Mouse (Mus musculus) midbrain, postnatal 0 days (tissue): ENCODE results near the gene Mfsd14a. TPM values are rescaled to one million over a fixed set of nuclear protein-coding genes. Genes with fewer than 3 reads are reported as not detected.

Experiments used
- ATAC-seq: fragments of 200-750 bp; cut with Nextera tagmentation; 2 replicates; pipeline ENCODE4 v1.8.0; 2017; ENCODE audit warnings: moderate number of reproducible peaks, mild to moderate bottlenecking, moderate TSS enrichment, moderate library complexity; ENCODE audit not compliant: low FRiP score
- DNase-seq: peaks from one replicate; pipeline ENCODE4 v3.0.0-alpha.2; 2015; ENCODE audit warnings: low spot score
- H3K27ac ChIP-seq: fragments of 300-500 bp; sonication (generic); 2 replicates; pipeline ENCODE4 v1.5.1; 2014; ENCODE audit warnings: low read depth, mild to moderate bottlenecking, low read length, mixed read lengths
- H3K27me3 ChIP-seq: fragments of 300-500 bp; sonication (generic); 2 replicates; pipeline ENCODE4 v1.6.1; 2014; ENCODE audit warnings: low read length, control low read depth, mixed read lengths; ENCODE audit not compliant: insufficient read depth
- H3K36me3 ChIP-seq: fragments of 300-500 bp; sonication (generic); 2 replicates; pipeline ENCODE4 v1.6.1; 2014; ENCODE audit warnings: low read length, control low read depth, mixed read lengths; ENCODE audit not compliant: insufficient read depth
- H3K4me1 ChIP-seq: fragments of 300-500 bp; sonication (generic); 2 replicates; pipeline ENCODE4 v1.6.1; 2014; ENCODE audit warnings: mild to moderate bottlenecking, control low read depth, antibody characterized with exemption, low read length, mixed read lengths; ENCODE audit not compliant: insufficient read depth
- H3K4me2 ChIP-seq: fragments of 300-500 bp; sonication (generic); 2 replicates; pipeline ENCODE4 v1.6.1; 2014; ENCODE audit warnings: low read depth, mild to moderate bottlenecking, low read length, mixed read lengths; ENCODE audit not compliant: poor library complexity, severe bottlenecking
- H3K4me3 ChIP-seq: fragments of 300-500 bp; sonication (generic); 2 replicates; pipeline ENCODE4 v1.5.1; 2014; ENCODE audit warnings: low read depth, mild to moderate bottlenecking, low read length, moderate library complexity
- H3K9ac ChIP-seq: fragments of 300-500 bp; sonication (generic); replicated peaks from 2 replicates; pipeline ENCODE4 v1.6.1; 2014; ENCODE audit warnings: mild to moderate bottlenecking, low read length, moderate library complexity, mixed read lengths; ENCODE audit not compliant: poor library complexity, severe bottlenecking
- H3K9me3 ChIP-seq: fragments of 300-500 bp; sonication (generic); 2 replicates; pipeline ENCODE4 v1.6.1; 2016; ENCODE audit warnings: low read length, control low read depth
- CTCF ChIP-seq: IDR thresholded peaks from 2 replicates; pipeline ENCODE4 v1.5.1; 2016; ENCODE audit warnings: antibody characterized with exemption, mild to moderate bottlenecking
- WGBS: fragments of 180-500 bp; shearing (Covaris S2); extraction: QIAGEN DNeasy Blood & Tissue Kit; methylation state at CpG from one replicate; pipeline ENCODE4 v1.1.7; 2014; 5-methylcytosine and 5-hydroxymethylcytosine counted together
- polyA plus RNA-seq: library from polyadenylated mRNA; unstranded; fragments of >200 nt; fragmentation: Nextera tagmentation; extraction: Ambion mirVana; gene quantifications from 2 replicates; pipeline ENCODE4 v1.2.1, GENCODE M21; 2015
- total RNA-seq: library from RNA; depleted of rRNA; stranded (reverse); fragments of >200 nt; gene quantifications from 2 replicates; pipeline ENCODE4 v1.2.3, GENCODE M21; 2014

Gene Mfsd14a
- total and polyA plus RNA-seq, 2 experiments from 2014 or later = 50.6 to 51.1 TPM

DNA sequence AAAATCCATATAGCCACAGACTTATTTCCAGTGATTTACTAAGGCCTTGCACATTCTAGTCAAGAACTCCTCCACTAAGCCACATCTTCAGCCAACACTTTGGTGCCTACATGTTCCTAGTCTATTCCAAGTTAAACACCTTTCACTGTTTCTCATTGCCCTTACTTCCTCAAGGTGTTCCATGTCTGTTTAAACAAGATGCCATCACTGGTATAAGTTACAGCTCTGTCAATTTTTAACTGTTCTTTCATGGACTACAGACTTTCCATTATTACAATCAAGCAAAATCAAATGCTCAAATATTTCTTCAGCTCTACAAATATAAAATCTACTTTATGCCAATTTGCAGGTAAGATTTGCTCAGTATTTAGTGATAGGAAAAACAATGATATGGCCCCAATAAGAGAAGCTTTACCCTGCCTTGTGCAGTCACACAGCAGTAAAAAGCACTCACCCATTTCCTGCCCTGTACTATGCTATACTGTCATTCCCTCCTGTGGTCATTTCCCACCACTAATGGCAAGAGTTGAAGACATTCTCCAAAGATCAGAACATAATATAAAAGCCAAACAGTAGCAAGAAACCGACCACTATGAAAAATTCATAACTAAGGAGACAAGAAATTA lies 40.3 kb upstream of the Mfsd14a start:
- Histone ChIP-seq H3K4me3 (no peak overlapping the region), H3K4me1 (no peaks in the 10 kb centered on the region), H3K4me2 (no peak overlapping the region), H3K27me3 (no peaks in the 10 kb centered on the region), H3K9ac (no peak overlapping the region), H3K36me3 (peaks cover 2% of the 10 kb centered on the region; the same call in 1 of the 2 replicates), H3K9me3 (no peaks in the 10 kb centered on the region), H3K27ac (no peak overlapping the region)
- 97% methylated on average over 1 of the region's 1 CpGs for WGBS
- TF ChIP-seq CTCF = no peak
- no peak for ATAC-seq
- no peak for DNase-seq

DNA sequence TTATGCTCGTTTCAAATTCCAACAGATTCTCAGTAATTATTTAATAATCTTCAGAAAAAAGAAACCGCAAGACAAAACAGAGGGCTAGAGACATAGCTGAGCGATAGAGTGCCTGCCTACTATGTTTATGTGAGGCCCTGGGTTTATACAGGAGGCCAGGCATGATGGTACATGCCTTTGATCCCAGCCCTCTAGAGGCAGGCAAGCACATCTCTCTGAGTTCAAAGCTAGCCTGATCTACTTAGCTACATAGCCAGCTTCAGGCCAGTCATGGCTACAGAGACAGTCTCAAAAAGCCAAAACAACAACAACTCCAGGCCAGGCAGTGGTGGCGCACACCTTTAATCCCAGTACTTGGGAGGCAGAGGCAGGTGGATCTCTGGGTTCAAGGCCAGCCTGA lies 39.1 kb upstream of the Mfsd14a start:
- no peak overlapping the region for H3K27ac ChIP-seq
- no peak overlapping the region for H3K4me2 ChIP-seq
- no peak for TF ChIP-seq CTCF
- no peak overlapping the region for H3K9ac ChIP-seq
- WGBS = 95% methylated on average over 4 of the region's 4 CpGs
- no peak for DNase-seq
- H3K9me3 ChIP-seq = no peaks in the 10 kb centered on the region
- peaks cover 2% of the 10 kb centered on the region; the same call in 1 of the 2 replicates for H3K36me3 ChIP-seq
- H3K27me3 ChIP-seq = no peaks in the 10 kb centered on the region
- H3K4me3 ChIP-seq = no peak overlapping the region
- H3K4me1 ChIP-seq = no peaks in the 10 kb centered on the region
- no peak for ATAC-seq

DNA sequence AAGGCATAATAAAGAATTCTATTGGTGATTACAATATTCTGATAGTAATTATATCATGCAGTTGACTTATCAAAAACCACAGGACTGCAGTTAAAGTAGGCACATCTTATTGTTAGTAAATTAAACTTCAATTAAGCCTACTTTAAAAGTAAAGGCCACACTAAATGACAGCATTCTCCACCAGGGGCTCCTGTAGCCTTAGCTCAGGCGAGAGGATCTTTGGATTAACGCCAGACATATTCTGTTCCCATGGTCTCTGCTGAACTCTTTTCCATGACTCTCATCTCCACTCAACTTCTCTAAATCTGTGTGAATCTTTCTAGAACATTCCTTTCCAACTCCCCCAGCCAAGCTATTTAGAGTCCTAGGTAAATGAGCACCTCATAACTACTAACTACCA lies 36.3 kb upstream of the Mfsd14a start:
- no peak overlapping the region for H3K9ac ChIP-seq
- peaks cover 2% of the 10 kb centered on the region; the same call in 1 of the 2 replicates for H3K36me3 ChIP-seq
- no peaks in the 10 kb centered on the region for H3K27me3 ChIP-seq
- no peak for ATAC-seq
- no peaks in the 10 kb centered on the region for H3K4me1 ChIP-seq
- TF ChIP-seq CTCF = peak; percentile 20; the same call in 1 of the 2 replicates
- DNase-seq = peak; percentile 37
- H3K4me2 ChIP-seq = no peak overlapping the region
- H3K27ac ChIP-seq = no peak overlapping the region
- H3K9me3 ChIP-seq = no peaks in the 10 kb centered on the region
- WGBS = 60% methylated on average over 2 of the region's 2 CpGs
- no peak overlapping the region for H3K4me3 ChIP-seq

DNA sequence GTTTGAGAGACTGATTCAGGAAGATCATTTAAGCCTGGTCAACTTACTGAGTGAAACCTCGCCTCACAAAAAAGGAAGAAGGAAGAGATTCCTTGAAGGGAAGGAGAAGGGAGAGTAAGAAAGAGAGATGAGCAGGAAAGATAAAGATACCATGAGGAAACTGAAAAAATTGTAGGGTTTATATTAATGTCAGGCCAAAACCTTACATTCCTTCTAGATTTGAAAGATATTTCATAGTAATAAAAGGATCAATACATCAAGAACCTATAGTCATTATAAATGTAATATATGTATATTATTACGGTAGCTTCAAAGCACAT lies 33.1 kb upstream of the Mfsd14a start:
- 92% methylated on average over 2 of the region's 2 CpGs for WGBS
- no peak for ATAC-seq

DNA sequence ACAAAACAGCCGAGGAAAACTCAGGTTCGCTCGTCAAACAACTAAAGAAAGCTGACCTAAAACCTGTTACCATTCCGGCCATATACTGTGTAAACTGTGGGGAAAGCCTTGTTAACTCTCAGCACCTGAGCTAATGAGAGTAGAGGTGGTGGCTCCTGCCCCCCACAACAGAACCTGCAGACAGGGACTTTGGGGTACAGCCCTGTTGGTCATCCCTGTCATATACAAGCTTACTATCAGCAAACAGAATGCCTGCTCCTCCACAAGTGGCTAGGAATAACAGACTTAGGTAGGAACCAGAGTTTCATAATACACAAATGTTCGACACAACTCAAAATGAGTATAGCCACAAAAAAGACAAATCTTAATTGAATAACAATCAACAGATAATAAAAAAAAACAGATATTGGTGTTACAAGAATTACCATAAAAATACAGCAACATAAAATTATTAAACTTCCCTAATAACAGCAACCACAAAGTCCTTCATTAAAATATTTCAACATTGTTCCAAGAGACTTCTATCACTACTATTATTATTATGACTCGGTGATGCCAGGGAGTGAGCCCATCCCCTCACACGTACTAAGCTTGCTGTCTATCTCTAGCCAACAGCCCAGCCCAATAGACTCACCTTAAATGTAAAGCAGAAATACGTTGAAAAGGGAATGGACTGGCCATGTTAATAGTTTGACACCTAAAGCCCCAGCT lies 32.6 kb upstream of the Mfsd14a start:
- DNase-seq (no peak), ATAC-seq (no peak)
- no peak overlapping the region for H3K9ac ChIP-seq
- WGBS = 94% methylated on average over 8 of the region's 8 CpGs
- H3K27ac ChIP-seq = no peak overlapping the region
- no peaks in the 10 kb centered on the region for H3K27me3 ChIP-seq
- H3K9me3 ChIP-seq = no peaks in the 10 kb centered on the region
- no peak overlapping the region for H3K4me3 ChIP-seq
- H3K36me3 ChIP-seq = peaks cover 4% of the 10 kb centered on the region; the same call in 1 of the 2 replicates
- H3K4me1 ChIP-seq = no peaks in the 10 kb centered on the region
- no peak overlapping the region for H3K4me2 ChIP-seq
- no peak for TF ChIP-seq CTCF

More for the DNA sequence above, 33.1 kb upstream of the Mfsd14a start:
- Histone ChIP-seq H3K36me3 (peaks cover 4% of the 10 kb centered on the region; the same call in 1 of the 2 replicates), H3K4me3 (no peak overlapping the region), H3K4me1 (no peaks in the 10 kb centered on the region), H3K27me3 (no peaks in the 10 kb centered on the region), H3K27ac (no peak overlapping the region), H3K9ac (no peak overlapping the region), H3K4me2 (no peak overlapping the region), H3K9me3 (no peaks in the 10 kb centered on the region)
- DNase-seq = no peak
- no peak for TF ChIP-seq CTCF

DNA sequence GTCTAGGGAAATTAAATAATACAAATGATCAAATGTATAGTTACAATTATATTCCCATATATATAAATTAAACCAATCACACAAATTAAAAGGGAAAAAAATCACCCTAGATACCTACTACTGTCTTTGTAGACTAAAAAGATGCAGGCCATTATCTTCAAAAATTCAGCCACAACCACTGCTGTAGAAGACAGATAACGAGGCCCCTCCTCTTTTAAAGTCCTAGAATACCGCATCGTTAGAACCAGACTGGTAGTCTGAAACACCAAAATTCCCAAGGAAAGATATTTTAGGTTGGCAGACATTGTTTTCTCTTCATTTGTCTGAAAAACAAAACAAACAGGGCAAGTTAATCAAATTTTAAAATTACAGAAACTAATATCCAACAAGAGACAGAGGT lies 31.8 kb upstream of the Mfsd14a start:
- no peak for ATAC-seq
- Histone ChIP-seq H3K27me3 (no peaks in the 10 kb centered on the region), H3K4me2 (no peak overlapping the region), H3K4me3 (no peak overlapping the region), H3K27ac (no peak overlapping the region), H3K36me3 (peaks cover 4% of the 10 kb centered on the region; the same call in 1 of the 2 replicates), H3K4me1 (no peaks in the 10 kb centered on the region), H3K9ac (no peak overlapping the region), H3K9me3 (no peaks in the 10 kb centered on the region)
- no peak for TF ChIP-seq CTCF
- no peak for DNase-seq
- 91% methylated on average over 3 of the region's 3 CpGs for whole genome bisulfite sequencing
